Mouse (Mus musculus): ENCODE results near the gene Pigp. TPM values are rescaled to one million over a fixed set of nuclear protein-coding genes. Genes with fewer than 3 reads are reported as not detected.

Gene Pigp
- polyA plus RNA-seq, 1 experiment from 2014 or later = 122 TPM

DNA sequence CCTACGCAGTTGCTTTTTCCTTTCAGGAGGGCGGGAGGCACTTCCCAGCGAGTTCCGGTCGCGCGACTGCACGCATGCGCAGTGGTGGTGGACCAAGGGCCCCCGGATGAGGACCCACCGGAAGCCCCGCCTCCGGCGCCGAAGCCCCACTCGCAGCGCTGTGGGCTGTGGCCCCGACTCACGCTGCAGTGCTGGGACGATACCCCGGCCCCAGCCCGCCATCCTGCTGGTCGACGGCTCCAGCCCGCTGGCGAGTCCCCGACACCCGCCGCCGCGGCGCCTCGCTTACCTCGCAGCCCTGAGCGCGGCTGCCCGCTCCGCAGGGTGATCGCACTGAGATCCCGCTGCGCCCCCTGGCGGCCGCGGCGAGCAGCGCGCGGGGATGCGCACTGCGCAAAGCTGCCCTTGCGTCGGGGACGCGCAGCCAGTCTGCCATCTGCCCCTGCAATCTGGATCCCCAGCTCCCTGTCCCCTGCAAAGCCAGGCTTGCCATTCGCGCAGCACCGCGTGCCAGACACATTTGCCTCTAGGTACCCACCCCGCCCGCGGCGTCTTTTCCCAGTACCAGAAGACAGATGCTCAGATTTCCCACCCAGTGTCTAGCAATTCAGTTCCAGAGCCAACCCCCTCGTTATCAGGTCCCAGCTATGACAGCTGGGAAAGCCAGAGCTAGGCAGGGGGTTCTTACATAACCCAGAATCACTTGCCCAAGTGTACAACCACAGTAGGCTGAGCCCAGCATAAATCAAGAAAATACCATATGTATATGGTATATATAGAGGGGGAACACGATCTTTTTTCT lies 58.2 kb downstream of the Pigp start, which contains the start of gene Hlcs:
TSS of gene Hlcs (minus strand) at position 343 of the 802 bp plus-strand sequence.
- Histone ChIP-seq H3K27me3 (0 out of 2 replicates have a peak, but pooled peaks cover 5% of the 10 kb centered on the region), H3K36me3 (no peaks in the 10 kb centered on the region), H3K27ac (peak within 1 kb of the TSS; percentile 100), H3K4me1 (peaks cover 14% of the 10 kb centered on the region), H3K4me3 (peak within 1 kb of the TSS; percentile 66), H3K9ac (peak within 1 kb of the TSS; percentile 90), H3K9me3 (no peaks in the 10 kb centered on the region), H3K4me2 (peak within 1 kb of the TSS; percentile 87)
- WGBS = under 1% methylated on average over 63 of the region's 64 CpGs
- ATAC-seq (ENCODE audit: insufficient number of reproducible peaks, insufficient read depth, low FRiP score, low TSS enrichment, low read depth) = peak; percentile 93

GRCm38 (mm10) chr16:94312663-94313228 lies 58.9 kb downstream of the Pigp start:
- Histone ChIP-seq H3K9ac (peak overlapping the region; percentile 90), H3K9me3 (no peaks in the 10 kb centered on the region), H3K4me3 (peak overlapping the region; percentile 66), H3K27ac (peak overlapping the region; percentile 100), H3K27me3 (0 out of 2 replicates have a peak, but pooled peaks cover 5% of the 10 kb centered on the region), H3K36me3 (no peaks in the 10 kb centered on the region), H3K4me1 (peaks cover 21% of the 10 kb centered on the region), H3K4me2 (peak overlapping the region; percentile 87)
- WGBS = under 1% methylated on average over 20 of the region's 20 CpGs
- peak; percentile 82 for ATAC-seq (ENCODE audit: insufficient number of reproducible peaks, insufficient read depth, low FRiP score, low TSS enrichment, low read depth)

DNA sequence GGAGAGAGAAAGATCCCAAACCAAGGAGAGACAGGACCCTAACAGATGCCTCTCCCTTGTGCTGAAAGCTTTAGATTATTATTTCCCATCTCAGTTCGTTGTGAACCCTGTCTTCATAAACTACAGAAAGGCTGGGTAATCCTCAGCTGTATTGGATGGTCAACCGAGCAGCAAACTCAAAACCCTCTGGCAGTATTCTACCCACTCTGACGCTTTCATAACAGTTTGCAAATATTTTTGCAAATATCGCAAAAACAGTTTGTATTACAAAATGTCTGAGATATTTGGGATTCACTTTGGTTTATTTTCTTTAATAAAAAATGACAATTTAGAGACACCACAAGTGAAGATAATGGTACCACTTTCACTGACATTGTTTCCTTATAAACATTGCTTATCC lies 59.7 kb downstream of the Pigp start:
- peak overlapping the region; percentile 66 for H3K4me3 ChIP-seq
- peak overlapping the region; percentile 100; the same call in 1 of the 2 replicates for H3K27ac ChIP-seq
- no peaks in the 10 kb centered on the region for H3K9me3 ChIP-seq
- H3K4me2 ChIP-seq = peak overlapping the region; percentile 87
- H3K36me3 ChIP-seq = no peaks in the 10 kb centered on the region
- peaks cover 29% of the 10 kb centered on the region for H3K4me1 ChIP-seq
- H3K9ac ChIP-seq = no peak overlapping the region
- H3K27me3 ChIP-seq = 0 out of 2 replicates have a peak, but pooled peaks cover 5% of the 10 kb centered on the region
- 76% methylated on average over 4 of the region's 4 CpGs for WGBS
- ATAC-seq (ENCODE audit: insufficient number of reproducible peaks, insufficient read depth, low FRiP score, low TSS enrichment, low read depth) = no peak

DNA sequence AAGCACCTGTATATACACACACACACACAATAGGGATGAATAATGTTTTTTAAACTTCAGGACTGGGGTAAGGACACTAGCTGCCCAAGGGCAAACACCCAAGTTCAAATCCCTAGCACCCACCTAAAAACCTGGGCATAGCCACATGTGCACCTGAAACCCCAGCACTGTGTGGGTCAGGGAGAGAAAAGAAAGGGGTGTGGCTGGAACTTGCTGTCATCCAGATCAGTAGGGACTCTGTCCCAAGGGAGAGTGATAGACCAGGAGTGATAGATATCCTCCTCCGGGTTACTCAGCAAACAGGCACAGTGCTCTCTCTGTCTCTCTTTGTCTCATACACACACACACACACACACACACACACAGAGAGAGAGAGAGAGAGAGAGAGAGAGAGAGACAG lies 60.2 kb downstream of the Pigp start:
- H3K9ac ChIP-seq = no peak overlapping the region
- no peak overlapping the region for H3K4me3 ChIP-seq
- 0 out of 2 replicates have a peak, but pooled peaks cover 5% of the 10 kb centered on the region for H3K27me3 ChIP-seq
- ATAC-seq (ENCODE audit: insufficient number of reproducible peaks, insufficient read depth, low FRiP score, low TSS enrichment, low read depth) = no peak
- 78% methylated on average over 1 of the region's 1 CpGs for WGBS
- no peaks in the 10 kb centered on the region for H3K36me3 ChIP-seq
- peaks cover 32% of the 10 kb centered on the region for H3K4me1 ChIP-seq
- H3K4me2 ChIP-seq = peak overlapping the region; percentile 87; the same call in 1 of the 2 replicates
- H3K27ac ChIP-seq = no peak overlapping the region
- H3K9me3 ChIP-seq = no peaks in the 10 kb centered on the region

DNA sequence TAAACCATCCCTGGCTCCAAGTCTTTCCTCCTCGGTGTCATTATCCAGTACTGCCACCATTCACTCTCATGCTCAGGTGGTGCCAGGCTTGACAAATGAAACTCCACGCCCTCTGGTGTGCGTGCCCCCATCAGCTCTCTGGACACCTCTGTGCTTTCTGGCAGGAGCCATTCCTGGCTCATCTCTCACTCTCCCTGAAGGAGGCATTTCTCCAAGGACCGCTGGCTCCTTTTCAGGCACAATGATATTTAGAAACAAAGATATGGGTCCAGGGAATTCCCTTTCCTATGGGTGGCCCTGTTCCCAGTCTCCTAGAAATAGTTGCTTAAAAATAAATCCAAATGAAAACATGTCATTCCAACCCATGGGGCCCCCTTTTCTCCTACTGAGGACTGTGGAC lies 62.6 kb downstream of the Pigp start:
- H3K4me3 ChIP-seq = no peak overlapping the region
- H3K4me2 ChIP-seq = no peak overlapping the region
- H3K9me3 ChIP-seq = 0 out of 2 replicates have a peak, but pooled peaks cover 4% of the 10 kb centered on the region
- no peak overlapping the region for H3K9ac ChIP-seq
- no peak overlapping the region for H3K27ac ChIP-seq
- ATAC-seq (ENCODE audit: insufficient number of reproducible peaks, insufficient read depth, low FRiP score, low TSS enrichment, low read depth) = no peak
- H3K36me3 ChIP-seq = no peaks in the 10 kb centered on the region
- H3K4me1 ChIP-seq = peaks cover 31% of the 10 kb centered on the region
- no peaks in the 10 kb centered on the region for H3K27me3 ChIP-seq
- WGBS = 89% methylated on average over 4 of the region's 4 CpGs

Other genes starting within 250 kb of the Pigp start
- 10.0 and 10.5 TPM in 2 replicates for gene Hlcs, start 58.3 kb downstream of the Pigp start, polyA plus RNA-seq (2015; fragmentation: Nextera tagmentation; extraction: Ambion mirVana)
- 2.1 and 3.2 TPM in 2 replicates for gene Ripply3, start 43.4 kb downstream of the Pigp start, polyA plus RNA-seq (2015; fragmentation: Nextera tagmentation; extraction: Ambion mirVana)
- 291 and 321 TPM in 2 replicates for gene Ttc3, start 1.2 kb downstream of the Pigp start, polyA plus RNA-seq (2015; fragmentation: Nextera tagmentation; extraction: Ambion mirVana)
- gene Vps26c, start 155.0 kb upstream of the Pigp start, polyA plus RNA-seq (2015; fragmentation: Nextera tagmentation; extraction: Ambion mirVana) = 49.4 and 53.5 TPM in 2 replicates
- gene Dyrk1a, start 198.2 kb upstream of the Pigp start, polyA plus RNA-seq (2015; fragmentation: Nextera tagmentation; extraction: Ambion mirVana) = 11.0 and 11.1 TPM in 2 replicates

Data from embryonic facial prominence, embryonic 13.5 days (tissue).